Mouse (Mus musculus): Measurements from ENCODE around the gene Wdr4.
A peak's percentile ranks its signal among the peaks of the same experiment; 100 is the strongest.
"Not testable (repeated sequence)": the region's sequence is repeated elsewhere in the genome, so short reads cannot be mapped to it uniquely, and the experiment has no call there.

The Wdr4 gene

GRCm38 (mm10) chr17:31535358-31535757, 15.6 kb upstream of the Wdr4 start:
- DNase-seq, result no peak

DNA sequence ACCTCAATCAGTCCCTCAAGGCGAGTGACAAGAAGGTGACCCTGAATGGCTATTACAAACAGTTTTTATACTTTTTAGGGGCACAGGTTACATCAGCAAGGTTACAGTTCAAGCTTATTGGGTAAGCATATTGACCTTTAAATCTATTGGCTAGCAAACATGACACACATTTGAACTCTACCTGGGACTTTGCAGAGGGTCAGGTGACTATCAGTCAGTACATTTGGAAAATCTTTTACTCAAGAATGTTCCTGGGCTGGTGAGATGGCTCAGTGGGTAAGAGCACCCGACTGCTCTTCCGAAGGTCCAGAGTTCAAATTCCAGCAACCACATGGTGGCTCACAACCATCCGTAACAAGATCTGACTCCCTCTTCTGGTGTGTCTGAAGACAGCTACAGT, 12.6 kb upstream of the Wdr4 start:
- not testable (repeated sequence) for DNase-seq

DNA sequence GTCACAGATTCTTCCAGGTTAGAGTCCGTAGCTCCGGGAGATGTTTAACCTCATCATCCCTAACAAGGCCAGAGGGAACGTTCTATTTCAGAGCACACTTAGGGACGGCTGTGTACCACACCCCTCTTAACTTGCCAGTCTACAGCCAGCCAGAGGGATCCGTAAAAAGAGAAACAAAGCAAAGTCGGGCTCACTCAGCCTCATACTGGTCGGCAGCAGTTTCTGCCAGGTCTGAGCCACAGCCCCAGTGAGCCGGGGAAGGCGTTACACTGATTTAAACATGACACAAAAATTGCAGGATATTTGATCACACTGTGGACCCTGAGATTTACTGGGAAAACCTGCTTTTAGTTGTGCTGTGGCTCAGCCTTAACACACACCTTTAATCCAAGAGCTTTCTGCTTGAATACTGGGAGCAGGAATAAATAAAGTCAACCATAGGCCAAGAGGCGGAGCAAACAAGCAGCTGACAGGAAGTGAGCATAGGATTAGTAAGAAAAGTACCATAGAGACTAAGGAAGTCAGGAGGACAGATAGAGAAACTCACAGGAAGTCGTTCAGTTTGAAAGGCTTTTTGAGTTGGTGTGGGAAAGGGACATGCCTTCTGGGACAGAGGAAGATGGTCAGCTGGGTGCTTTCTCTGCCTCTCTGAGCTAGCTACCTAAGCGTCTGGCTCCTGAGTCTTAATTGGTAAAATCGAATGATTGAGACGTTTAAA, 11.8 kb upstream of the Wdr4 start:
- DNase-seq, result no peak

- peak; percentile 44 to 76 for DNase-seq
Observed at GRCm38 (mm10) chr17:31529314-31529713, 9.5 kb upstream of the Wdr4 start.

- DNase-seq, result no peak
Observed at GRCm38 (mm10) chr17:31525816-31526215, 6.0 kb upstream of the Wdr4 start.

DNA sequence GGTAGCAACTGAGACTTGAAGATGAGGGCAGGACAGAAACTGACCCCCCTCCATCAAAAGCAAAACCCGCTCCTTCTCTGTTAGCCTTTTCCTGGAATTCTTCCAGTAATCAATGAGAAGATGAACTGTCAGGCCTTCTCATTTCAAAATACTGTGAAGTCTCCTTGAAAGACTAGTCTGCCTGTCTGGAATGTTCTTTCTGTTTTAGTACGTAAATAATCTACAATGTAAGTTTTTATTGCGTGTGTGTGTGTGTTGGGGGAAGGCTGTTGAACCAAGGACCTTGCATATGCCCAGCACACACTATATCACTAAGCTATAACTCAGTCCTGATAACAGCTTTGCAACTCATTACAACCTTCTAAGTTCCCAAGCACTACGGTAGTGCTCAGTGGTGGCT, 5.3 kb upstream of the Wdr4 start:
- DNase-seq, result no peak

DNA sequence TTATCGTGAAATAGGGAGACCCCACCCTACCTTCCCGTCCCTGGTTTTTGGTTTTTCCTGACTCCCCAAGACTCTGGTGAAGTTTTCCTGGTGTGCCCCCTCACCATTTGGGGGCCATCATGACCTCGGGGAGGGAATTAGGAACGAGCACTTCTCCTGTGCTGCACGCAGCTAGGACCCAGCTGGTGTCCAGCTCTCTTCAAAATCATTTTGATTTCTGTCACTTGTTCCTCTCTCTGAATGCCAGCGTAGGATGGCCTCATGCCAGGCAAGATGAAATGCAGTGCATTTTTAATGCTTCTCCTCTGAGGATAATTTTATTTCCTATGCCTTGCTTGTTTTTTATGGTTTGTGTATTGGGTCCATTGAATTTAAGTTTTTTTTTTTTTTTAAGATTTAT, 2.2 kb upstream of the Wdr4 start:
- DNase-seq, result peak; percentile 77 to 78

DNA sequence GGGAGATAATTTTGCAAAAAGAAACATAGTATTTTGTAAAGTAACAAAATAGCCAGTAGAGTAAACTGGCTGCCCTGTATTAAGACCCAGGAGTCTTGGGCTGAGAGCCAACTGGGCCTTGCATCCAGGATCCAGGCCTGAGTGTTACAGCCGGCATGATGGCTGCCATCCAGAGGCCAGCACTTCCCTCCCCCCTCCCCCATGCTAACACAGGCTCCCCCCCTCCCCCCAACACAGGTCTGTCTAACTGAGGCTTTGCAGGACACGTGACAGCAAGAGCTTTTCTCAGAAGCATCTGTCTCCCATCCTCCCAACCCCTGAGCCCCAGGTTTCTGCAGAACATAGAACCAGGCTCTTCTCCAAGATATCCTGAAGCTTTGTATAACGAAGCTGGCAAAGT, 1.1 kb upstream of the Wdr4 start:
- DNase-seq, result peak; percentile 95 to 96

GRCm38 (mm10) chr17:31519344-31519945, 335 bp downstream of the Wdr4 start:
- no peak for DNase-seq

DNA sequence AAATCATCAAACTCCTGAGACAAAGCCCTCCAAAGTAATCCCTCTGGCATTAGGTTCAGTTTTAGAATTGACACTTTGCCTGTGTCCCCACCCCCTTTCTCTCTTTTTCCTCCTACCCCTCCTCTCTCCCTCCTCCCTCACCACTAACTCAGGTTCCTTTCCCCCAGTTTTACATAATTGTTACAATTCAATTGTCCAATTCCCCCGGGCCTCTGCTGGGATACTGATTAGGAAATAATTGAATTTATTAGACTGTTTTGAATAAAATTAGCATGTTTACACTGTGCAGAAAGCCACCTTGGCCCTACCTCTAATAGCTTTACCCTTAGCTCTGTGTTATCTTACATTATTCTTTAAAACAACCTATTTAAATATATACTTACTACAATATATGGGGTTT, 5.1 kb downstream of the Wdr4 start:
- DNase-seq, result no peak

- DNase-seq, result no peak
Observed at GRCm38 (mm10) chr17:31512593-31512992, 7.2 kb downstream of the Wdr4 start.

DNA sequence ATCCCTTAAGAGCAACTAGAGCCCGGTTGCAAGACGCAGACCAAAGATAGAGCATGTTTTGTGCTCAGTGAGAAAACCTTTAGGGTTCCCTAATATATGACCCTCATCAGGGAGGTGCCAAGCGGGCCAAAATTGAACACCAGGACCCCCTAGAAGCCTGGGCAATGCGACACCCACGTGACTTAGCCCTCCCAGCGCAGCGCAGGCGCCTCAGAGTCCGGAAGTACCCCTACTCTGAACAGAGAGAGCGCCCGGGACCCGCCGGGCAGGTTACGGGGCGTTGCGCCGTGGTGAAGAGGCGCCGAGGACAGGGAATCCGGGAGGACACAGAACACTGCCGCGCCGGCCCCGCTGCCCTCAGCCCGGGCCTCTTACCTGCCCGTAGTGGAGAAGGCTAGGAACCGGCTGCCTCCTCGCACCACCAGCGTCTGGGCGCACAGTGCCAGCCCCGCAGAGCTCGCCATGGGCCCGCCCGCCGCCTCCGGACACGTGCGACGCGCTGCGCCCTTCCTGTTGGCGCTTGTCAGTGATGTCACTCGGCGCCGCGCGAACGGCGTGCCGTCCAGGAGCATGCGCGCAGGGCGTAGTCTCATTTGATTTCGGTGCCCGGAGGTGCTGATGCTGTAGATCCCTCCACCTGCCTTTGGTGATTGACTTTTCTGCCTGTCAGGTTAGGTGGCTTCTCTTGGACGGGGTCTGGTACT, 7.8 kb downstream of the Wdr4 start:
- peak; percentile 90 to 93 for DNase-seq

- no peak for DNase-seq
Observed at GRCm38 (mm10) chr17:31510944-31511343, 8.8 kb downstream of the Wdr4 start.

- no peak for DNase-seq
Observed at GRCm38 (mm10) chr17:31506282-31506681, 13.5 kb downstream of the Wdr4 start.

DNA sequence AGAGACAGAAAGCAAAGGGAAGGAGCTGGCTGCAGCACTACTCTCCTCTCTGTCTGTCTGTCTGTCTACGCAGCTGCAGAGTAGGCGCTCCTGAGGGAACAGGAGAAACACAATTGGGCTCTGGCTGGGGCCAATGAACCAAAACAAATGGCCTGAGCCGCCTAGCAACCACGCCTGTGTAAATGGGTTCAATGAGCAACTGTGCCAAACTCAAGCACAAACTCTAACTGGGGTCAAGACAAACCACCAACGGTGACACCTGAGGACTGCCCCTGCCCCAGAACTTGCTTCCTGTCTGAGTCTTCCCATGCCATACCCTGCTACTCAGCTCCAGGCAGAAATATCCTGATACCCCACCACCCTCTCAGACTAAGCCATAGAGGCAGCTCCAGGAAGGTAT, 14.8 kb downstream of the Wdr4 start:
- DNase-seq, result no peak

GRCm38 (mm10) chr17:31503936-31504335, 15.8 kb downstream of the Wdr4 start:
- DNase-seq, result no peak

- DNase-seq, result no peak
Observed at GRCm38 (mm10) chr17:31503337-31503736, 16.4 kb downstream of the Wdr4 start.

DNA sequence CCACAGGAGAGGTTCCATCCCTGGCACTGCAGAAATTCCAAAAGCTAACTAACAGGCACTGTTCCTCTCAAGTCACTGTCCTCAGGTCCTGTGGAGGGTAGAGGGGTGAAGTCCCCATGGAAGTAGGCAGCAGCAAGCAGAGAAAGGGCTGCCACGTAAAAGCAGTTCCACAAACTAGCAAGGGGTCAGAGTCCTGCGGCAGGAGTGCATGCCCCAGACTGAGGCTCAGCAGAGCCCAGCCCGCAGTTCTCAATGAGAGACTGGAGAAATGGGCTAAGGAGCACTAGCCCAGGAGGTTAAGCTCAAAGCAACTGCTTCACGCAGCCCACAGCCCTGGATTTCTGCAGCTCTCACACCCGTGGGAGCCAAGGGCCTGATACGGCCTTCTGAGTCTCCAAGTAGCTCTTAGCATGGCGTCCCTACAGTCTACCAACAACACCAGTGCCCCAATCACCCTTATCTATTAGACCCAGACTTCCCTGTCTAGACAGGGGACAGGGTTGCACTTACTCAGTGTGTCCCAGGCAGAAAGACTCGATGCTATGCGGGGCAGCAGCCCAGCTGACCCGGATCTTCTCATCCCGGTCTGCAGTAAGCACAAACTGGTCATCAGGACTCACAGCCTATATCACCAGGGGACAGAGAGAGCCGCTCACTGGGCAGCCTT, 17.4 kb downstream of the Wdr4 start:
- no peak for DNase-seq

DNA sequence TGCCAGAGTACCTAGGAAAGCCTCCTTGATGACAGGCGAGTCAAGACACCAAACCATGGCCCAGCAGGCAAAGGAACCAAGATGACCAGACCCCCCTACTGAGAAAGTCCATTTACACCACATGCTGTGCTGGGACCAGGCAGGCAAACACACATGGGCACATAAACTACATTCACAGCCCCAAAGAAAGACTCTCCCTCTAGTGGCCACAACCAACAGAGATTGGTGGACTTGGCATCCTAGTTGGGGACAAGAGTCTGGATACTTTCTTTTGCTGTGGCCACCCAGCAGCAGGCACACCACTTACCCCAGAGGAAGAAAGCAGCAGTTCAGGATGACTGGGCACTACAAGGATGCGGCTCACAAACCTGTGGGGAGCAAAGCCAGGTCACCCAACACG, 18.9 kb downstream of the Wdr4 start:
- no peak for DNase-seq

GRCm38 (mm10) chr17:31500416-31500815, 19.4 kb downstream of the Wdr4 start:
- DNase-seq, result peak; percentile 37 to 43

GRCm38 (mm10) chr17:31499725-31500124, 20.1 kb downstream of the Wdr4 start:
- DNase-seq, result peak; percentile 39 to 54

- peak; percentile 42 to 57 for DNase-seq
Observed at GRCm38 (mm10) chr17:31497726-31498125, 22.1 kb downstream of the Wdr4 start.

- no peak for DNase-seq
Observed at GRCm38 (mm10) chr17:31494989-31495388, 24.8 kb downstream of the Wdr4 start.

DNA sequence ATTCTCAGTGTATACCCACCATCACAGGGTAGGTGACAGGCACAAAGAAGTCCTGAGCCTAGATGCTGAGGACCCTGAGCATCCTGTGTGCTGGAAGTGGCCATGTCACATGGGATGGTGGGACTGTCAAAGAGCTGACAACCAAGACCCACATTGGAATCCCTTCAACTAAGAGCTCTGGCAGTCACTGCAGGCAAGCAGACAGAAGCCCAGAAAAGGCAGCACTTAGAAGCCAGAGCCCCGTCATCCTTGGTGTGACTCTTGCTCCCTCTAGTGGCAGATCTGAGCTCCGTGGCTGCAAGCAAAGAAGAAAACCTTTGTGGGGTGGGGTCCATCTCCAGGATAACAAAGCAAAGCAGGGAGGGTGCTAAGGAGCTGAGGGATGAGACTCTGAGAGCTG, 27.4 kb downstream of the Wdr4 start:
- peak; percentile 90 to 91 for DNase-seq
